Mouse (Mus musculus) monocyte, adult 2 months (primary cell): Measurements from ENCODE around the gene Atoh1.

Source experiments
- DNase-seq, 2 experiments: peaks; one replicate each; pipeline ENCODE4 v3.0.0; 2022; ENCODE audit warnings: low spot score in 2 of 2, low read depth in 1 of 2

The Atoh1 gene

DNA sequence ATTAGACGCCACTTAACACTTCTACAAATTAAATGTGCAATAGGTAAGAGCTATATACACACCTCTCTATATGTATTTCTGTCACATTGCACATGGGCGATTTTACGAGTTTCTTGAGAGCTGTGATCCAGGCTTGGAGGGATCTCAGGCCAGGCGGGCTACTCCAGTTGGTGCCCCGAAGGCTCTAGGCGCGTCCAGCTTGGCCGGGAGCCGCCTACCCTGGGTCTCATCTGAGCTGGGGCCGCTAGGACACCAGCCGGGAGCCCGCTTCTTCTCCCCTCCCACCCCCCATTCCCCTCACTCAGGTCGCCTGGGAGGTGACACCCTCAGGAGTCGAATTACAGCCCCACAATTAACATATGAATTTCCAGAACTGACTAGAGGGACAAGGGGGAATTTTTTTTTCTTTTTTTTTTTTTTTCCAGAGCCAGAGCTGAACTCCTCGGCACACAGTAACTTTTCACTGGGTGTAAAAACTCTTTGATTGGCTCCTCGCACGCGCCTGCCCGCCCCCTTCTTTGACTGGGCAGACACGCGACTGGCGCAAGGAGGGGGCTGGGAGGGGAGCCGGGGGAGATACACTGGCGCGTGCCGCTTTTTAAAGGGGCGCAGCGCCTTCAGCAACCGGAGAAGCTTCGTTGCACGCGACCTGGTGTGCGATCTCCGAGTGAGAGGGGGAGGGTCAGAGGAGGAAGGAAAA lies at the start of gene Atoh1:
Gene Atoh1 (plus strand): TSS at position 627 of the 700 bp plus-strand sequence.
- DNase-seq = no peak

- DNase-seq = no peak
Measured at GRCm38 (mm10) chr6:64683974-64684373, 45.0 kb upstream of the Atoh1 start.

- no peak for DNase-seq
Measured at GRCm38 (mm10) chr6:64684973-64685372, 44.0 kb upstream of the Atoh1 start.

GRCm38 (mm10) chr6:64688181-64688944 lies 40.6 kb upstream of the Atoh1 start:
- no peak for DNase-seq

GRCm38 (mm10) chr6:64694688-64695087 lies 34.2 kb upstream of the Atoh1 start:
- no peak for DNase-seq

DNA sequence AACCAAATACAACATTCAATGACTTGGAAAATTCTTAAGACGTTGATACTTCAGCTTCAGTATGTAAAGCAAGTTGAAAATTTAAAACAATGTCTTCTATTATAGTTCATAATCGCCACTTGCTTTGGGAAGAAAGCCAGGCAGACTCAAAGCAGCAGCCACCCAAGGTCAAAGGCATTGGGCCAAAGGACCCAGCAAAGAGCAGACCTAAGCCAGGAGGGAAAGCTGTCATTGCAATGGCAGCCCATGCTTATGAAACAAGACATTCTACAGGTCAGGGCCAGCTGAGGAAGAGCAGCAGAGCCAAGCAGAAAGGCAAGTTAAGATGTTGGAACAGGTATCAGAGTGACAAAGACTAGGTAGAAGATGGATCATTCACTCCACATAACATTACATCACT lies 25.3 kb upstream of the Atoh1 start:
- DNase-seq = no peak

GRCm38 (mm10) chr6:64727751-64728403 lies 1.0 kb upstream of the Atoh1 start:
- no peak for DNase-seq

GRCm38 (mm10) chr6:64729231-64730011 lies 496 bp downstream of the Atoh1 start:
- no peak for DNase-seq

DNA sequence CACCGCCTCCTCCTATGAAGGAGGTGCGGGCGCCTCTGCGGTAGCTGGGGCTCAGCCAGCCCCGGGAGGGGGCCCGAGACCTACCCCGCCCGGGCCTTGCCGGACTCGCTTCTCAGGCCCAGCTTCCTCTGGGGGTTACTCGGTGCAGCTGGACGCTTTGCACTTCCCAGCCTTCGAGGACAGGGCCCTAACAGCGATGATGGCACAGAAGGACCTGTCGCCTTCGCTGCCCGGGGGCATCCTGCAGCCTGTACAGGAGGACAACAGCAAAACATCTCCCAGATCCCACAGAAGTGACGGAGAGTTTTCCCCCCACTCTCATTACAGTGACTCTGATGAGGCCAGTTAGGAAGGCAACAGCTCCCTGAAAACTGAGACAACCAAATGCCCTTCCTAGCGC lies 1.1 kb downstream of the Atoh1 start:
- DNase-seq = no peak

DNA sequence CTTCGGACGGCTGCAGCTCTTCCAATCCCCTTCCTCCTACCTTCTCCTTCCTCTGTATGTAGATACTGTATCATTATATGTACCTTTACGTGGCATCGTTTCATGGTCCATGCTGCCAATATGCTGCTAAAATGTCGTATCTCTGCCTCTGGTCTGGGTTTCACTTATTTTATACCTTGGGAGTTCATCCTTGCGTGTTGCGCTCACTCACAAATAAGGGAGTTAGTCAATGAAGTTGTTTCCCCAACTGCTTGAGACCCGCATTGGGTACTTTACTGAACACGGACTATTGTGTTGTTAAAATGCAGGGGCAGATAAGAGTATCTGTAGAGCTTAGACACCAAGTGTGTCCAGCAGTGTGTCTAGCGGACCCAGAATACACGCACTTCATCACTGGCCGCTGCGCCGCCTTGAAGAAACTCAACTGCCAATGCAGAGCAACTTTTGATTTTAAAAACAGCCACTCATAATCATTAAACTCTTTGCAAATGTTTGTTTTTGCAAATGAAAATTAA lies 1.6 kb downstream of the Atoh1 start:
- no peak for DNase-seq

GRCm38 (mm10) chr6:64731126-64731525 lies 2.2 kb downstream of the Atoh1 start:
- DNase-seq = no peak

- no peak for DNase-seq
Measured at GRCm38 (mm10) chr6:64731621-64732320, 2.8 kb downstream of the Atoh1 start.

DNA sequence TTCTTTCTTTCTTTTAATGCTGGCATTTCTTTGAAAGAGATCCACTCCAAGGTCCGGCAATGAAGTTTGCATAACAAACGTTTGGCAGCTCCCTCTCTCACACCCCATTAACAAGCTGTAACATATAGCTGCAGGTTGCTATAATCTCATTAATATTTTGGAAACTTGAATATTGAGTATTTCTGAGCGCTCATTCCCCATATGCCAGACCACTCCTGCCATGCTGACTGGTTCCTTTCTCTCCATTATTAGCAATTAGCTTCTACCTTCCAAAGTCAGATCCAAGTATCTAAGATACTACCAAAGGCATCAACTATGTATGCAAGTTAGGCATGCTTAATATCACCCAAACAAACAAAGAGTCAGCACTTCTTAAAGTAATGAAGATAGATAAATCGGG lies 4.4 kb downstream of the Atoh1 start:
- no peak for DNase-seq

DNA sequence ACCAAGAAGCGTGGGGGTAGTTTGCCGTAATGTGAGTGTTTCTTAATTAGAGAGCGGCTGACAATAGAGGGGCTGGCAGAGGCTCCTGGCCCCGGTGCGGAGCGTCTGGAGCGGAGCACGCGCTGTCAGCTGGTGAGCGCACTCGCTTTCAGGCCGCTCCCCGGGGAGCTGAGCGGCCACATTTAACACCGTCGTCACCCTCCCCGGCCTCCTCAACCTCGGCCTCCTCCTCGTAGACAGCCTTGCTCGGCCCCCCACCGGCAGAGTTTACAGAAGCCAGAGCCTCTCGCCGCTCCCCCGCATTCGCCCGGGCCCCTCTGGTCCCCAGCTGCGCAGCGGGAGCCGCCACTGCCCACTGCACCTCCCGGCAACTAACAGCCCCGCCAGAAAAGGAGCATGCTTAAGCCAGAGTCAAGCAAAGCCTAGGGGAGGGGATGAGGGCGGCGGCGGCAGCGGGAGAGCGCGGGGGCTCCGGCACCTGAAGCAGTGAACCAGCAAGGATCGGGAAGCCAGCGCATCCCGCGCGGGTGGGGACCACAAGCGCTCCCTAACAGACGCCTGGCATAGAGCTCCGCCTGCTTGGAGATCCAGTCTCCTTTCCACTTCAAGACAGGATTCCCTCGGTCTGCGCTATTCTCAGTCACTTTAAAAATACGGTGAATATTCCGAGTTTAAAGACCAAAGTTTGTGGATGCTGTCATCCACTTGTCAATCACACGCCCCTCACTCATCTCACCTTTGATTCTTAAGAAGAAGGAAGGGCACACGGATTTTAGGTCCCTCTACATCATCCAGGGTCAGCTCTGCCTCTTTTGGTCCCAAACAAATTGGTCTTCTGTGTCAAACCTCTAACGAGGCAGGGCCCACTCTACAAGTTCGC lies 5.8 kb downstream of the Atoh1 start:
- no peak for DNase-seq

DNA sequence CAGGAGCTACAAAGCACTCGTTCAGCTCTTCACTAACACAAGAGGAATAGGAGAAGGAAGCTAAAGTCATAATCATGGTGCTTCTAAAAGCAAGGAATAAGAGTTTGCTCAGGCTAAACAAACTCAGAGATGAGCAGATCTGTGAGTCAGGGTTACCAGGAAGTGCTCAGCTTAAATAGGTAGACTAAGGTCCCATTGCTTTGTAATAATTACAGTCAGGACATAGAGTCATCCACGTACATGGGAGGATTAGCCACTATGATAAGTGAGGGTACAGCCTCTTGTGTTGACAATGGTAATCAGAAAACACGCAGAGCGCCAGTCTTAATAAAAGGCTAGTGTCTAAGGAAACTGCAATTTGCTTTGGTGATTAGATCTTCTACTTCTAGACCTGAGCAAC lies 7.4 kb downstream of the Atoh1 start:
- DNase-seq = no peak

- no peak for DNase-seq
Measured at GRCm38 (mm10) chr6:64742915-64743489, 14.1 kb downstream of the Atoh1 start.

DNA sequence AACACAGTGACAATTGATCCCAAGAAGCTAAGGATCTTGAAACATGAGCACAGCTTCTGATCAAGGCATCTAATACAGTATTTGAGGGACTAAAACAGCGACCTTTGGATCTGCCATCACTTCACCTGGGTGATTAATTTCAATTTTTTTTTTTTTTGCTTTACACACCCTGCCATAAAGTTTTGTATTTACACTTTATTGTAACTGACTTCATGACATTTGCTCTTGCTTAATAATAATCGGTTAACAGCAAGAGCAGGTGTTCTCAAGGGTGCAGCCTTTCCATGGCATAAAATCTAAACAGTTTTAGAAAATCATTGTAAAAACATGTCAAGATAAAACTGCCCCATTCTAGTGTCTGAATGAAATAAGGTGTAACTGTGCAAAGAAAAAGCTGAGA lies 25.6 kb downstream of the Atoh1 start:
- DNase-seq = no peak

DNA sequence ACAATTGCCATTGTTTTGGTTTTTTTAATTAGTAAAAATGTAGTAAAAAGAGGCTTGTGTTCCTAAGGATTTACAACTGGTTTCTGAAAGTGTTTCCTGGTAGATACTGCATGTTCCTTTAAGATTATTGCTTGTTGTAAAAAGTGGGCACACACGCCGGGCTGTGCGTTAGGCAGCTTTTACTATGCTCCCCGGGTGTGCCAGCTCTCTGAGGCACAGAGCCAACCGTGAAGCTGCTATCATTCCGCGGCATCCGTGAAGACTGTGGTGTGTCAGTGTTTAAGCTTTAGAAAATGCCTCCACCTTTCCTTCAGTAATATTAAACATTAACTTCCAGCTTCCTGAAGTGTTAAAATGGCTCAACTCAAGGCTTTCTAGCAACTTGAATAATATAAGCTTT lies 35.0 kb downstream of the Atoh1 start:
- DNase-seq = no peak

- no peak for DNase-seq
Measured at GRCm38 (mm10) chr6:64773430-64773829, 44.5 kb downstream of the Atoh1 start.
